Mouse (Mus musculus): ENCODE results near the gene Olfr850. TPM values are rescaled to one million over a fixed set of nuclear protein-coding genes. Genes with fewer than 3 reads are reported as not detected.

Olfr850 gene
- polyA plus RNA-seq (2015; fragmentation: Nextera tagmentation; extraction: Ambion mirVana) = not detected in 2 replicates

GRCm38 (mm10) chr9:19478148-19478547 lies at the start of gene Olfr850:
Olfr850 (minus strand) TSS chr9:19478248.
- Histone ChIP-seq H3K4me1 (ENCODE audit: control insufficient read depth, insufficient read depth, low read length) (no peaks in the 10 kb centered on the region), H3K27ac (ENCODE audit: low read length) (no peak within 1 kb of the TSS), H3K4me2 (ENCODE audit: low read depth, low read length) (no peak within 1 kb of the TSS), H3K9ac (ENCODE audit: low read length) (no peak within 1 kb of the TSS), H3K36me3 (ENCODE audit: control insufficient read depth, insufficient read depth) (no peaks in the 10 kb centered on the region), H3K9me3 (replicated peaks; ENCODE audit: control insufficient read depth, low read length) (no peaks in the 10 kb centered on the region), H3K27me3 (ENCODE audit: control insufficient read depth, insufficient read depth, low read length) (no peaks in the 10 kb centered on the region), H3K4me3 (ENCODE audit: low read length) (no peak within 1 kb of the TSS)
- no peak for ATAC-seq (replicated peaks; ENCODE audit: extremely low read depth, insufficient read depth, low FRiP score)

- Histone ChIP-seq H3K27ac (ENCODE audit: low read length) (no peak within 1 kb of the TSS), H3K36me3 (ENCODE audit: control insufficient read depth, insufficient read depth) (no peaks in the 10 kb centered on the region), H3K4me1 (ENCODE audit: control insufficient read depth, insufficient read depth, low read length) (no peaks in the 10 kb centered on the region), H3K9ac (ENCODE audit: low read length) (no peak within 1 kb of the TSS), H3K27me3 (ENCODE audit: control insufficient read depth, insufficient read depth, low read length) (no peaks in the 10 kb centered on the region), H3K4me2 (ENCODE audit: low read depth, low read length) (no peak within 1 kb of the TSS), H3K9me3 (replicated peaks; ENCODE audit: control insufficient read depth, low read length) (peaks cover 8% of the 10 kb centered on the region; the same call in 1 of the 2 replicates), H3K4me3 (ENCODE audit: low read length) (no peak within 1 kb of the TSS)
- no peak for ATAC-seq (replicated peaks; ENCODE audit: extremely low read depth, insufficient read depth, low FRiP score)
These were observed 14.9 kb upstream of the Olfr850 start, which contains the start of gene Olfr851 for GRCm38 (mm10) chr9:19492995-19493394. Olfr851 (plus strand) TSS chr9:19493295.

- H3K4me2 ChIP-seq (ENCODE audit: low read depth, low read length) = no peak within 1 kb of the TSS
- H3K4me1 ChIP-seq (ENCODE audit: control insufficient read depth, insufficient read depth, low read length) = no peaks in the 10 kb centered on the region
- 76% methylated on average over 2 of the region's 2 CpGs for WGBS
- H3K4me3 ChIP-seq (ENCODE audit: low read length) = no peak within 1 kb of the TSS
- H3K9me3 ChIP-seq (replicated peaks; ENCODE audit: control insufficient read depth, low read length) = peaks cover 17% of the 10 kb centered on the region
- ATAC-seq (replicated peaks; ENCODE audit: extremely low read depth, insufficient read depth, low FRiP score) = no peak
- no peaks in the 10 kb centered on the region for H3K27me3 ChIP-seq (ENCODE audit: control insufficient read depth, insufficient read depth, low read length)
- H3K36me3 ChIP-seq (ENCODE audit: control insufficient read depth, insufficient read depth) = no peaks in the 10 kb centered on the region
- H3K27ac ChIP-seq (ENCODE audit: low read length) = no peak within 1 kb of the TSS
- H3K9ac ChIP-seq (ENCODE audit: low read length) = no peak within 1 kb of the TSS
These were observed 38.1 kb downstream of the Olfr850 start, which contains the start of gene Olfr849 for GRCm38 (mm10) chr9:19439966-19440365. Olfr849 (plus strand) TSS chr9:19440266.

Other genes starting within 250 kb of the Olfr850 start
- not detected in 2 replicates for gene Olfr843, start 226.3 kb downstream of the Olfr850 start, polyA plus RNA-seq (2015; fragmentation: Nextera tagmentation; extraction: Ambion mirVana)
- not detected in 2 replicates for gene Olfr844, start 161.9 kb downstream of the Olfr850 start, polyA plus RNA-seq (2015; fragmentation: Nextera tagmentation; extraction: Ambion mirVana)
- gene Olfr845, start 141.8 kb downstream of the Olfr850 start, polyA plus RNA-seq (2015; fragmentation: Nextera tagmentation; extraction: Ambion mirVana) = not detected in 2 replicates
- gene Olfr846, start 114.2 kb downstream of the Olfr850 start, polyA plus RNA-seq (2015; fragmentation: Nextera tagmentation; extraction: Ambion mirVana) = not detected in 2 replicates
- not detected in 2 replicates for gene Olfr847, start 99.6 kb downstream of the Olfr850 start, polyA plus RNA-seq (2015; fragmentation: Nextera tagmentation; extraction: Ambion mirVana)
- not detected in 2 replicates for gene Olfr849, start 38.0 kb downstream of the Olfr850 start, polyA plus RNA-seq (2015; fragmentation: Nextera tagmentation; extraction: Ambion mirVana)
- not detected in 2 replicates for gene Olfr851, start 15.0 kb upstream of the Olfr850 start, polyA plus RNA-seq (2015; fragmentation: Nextera tagmentation; extraction: Ambion mirVana)
- not detected in 2 replicates for gene Olfr853, start 62.8 kb upstream of the Olfr850 start, polyA plus RNA-seq (2015; fragmentation: Nextera tagmentation; extraction: Ambion mirVana)
- gene Olfr854, start 89.1 kb upstream of the Olfr850 start, polyA plus RNA-seq (2015; fragmentation: Nextera tagmentation; extraction: Ambion mirVana) = not detected in 2 replicates
- gene Olfr855, start 104.4 kb upstream of the Olfr850 start, polyA plus RNA-seq (2015; fragmentation: Nextera tagmentation; extraction: Ambion mirVana) = not detected in 2 replicates
- gene Zfp317, start 143.9 kb upstream of the Olfr850 start, polyA plus RNA-seq (2015; fragmentation: Nextera tagmentation; extraction: Ambion mirVana) = 19.1 and 19.6 TPM in 2 replicates
- not detected in 2 replicates for gene Olfr857, start 231.2 kb upstream of the Olfr850 start, polyA plus RNA-seq (2015; fragmentation: Nextera tagmentation; extraction: Ambion mirVana)